Mouse (Mus musculus) urinary bladder, postnatal 0 days (tissue): Measurements from ENCODE around the gene Zfp759. TPM values are rescaled to one million over a fixed set of nuclear protein-coding genes. Genes with fewer than 3 reads are reported as not detected.

Experiments
- polyA plus RNA-seq: library from polyadenylated mRNA; unstranded; fragments of >200 nt; fragmentation: Nextera tagmentation; extraction: Ambion mirVana; gene quantifications from 2 replicates; pipeline ENCODE4 v1.2.1, GENCODE M21; 2015

Gene Zfp759
- 0.50 and 0.55 TPM in 2 replicates for polyA plus RNA-seq

DNA sequence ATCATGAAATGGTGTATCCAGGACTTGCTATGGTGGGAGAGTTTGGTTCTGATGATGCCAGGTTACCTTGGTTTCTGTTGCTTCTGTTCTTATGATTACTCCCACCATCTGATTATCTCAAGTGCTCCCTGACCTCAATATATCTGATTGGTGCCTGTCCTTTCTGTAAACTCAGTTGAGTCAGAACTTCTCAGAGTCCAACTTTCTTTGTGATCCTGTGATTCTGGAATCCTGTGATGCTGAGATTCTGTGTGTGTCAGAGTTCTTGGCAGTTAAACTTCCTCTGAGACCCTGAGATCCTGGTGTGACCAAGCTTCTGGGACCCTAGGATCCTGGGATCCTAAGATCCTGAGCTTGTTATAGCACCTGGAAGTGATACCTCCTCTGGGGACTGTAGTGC lies at the start of gene Zfp759:
Zfp759 (plus strand) TSS at position 301 of the 400 bp plus-strand sequence.

DNA sequence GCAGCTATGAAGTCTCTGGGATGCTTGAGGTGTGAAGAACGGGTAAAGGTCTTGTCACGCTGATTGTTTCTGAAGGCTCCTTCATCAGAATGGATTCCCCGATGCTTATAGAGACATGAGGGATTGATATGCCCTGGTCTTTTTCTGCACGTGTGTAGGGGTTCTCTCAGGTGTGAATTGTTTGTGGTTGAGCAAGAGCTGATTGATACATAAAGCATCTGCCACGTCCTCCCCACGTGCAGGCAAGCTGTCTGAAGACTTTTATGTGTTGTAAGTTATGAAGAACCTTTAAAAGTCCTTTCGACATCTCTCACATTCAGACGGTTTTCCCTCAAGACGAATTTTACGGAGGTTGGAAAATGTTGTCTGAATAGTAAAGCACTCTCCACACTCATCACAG lies 23.6 kb upstream of the Zfp759 start, which contains the start of gene Zfp708:
Zfp708 (minus strand) TSS at position 101 of the 400 bp plus-strand sequence.

DNA sequence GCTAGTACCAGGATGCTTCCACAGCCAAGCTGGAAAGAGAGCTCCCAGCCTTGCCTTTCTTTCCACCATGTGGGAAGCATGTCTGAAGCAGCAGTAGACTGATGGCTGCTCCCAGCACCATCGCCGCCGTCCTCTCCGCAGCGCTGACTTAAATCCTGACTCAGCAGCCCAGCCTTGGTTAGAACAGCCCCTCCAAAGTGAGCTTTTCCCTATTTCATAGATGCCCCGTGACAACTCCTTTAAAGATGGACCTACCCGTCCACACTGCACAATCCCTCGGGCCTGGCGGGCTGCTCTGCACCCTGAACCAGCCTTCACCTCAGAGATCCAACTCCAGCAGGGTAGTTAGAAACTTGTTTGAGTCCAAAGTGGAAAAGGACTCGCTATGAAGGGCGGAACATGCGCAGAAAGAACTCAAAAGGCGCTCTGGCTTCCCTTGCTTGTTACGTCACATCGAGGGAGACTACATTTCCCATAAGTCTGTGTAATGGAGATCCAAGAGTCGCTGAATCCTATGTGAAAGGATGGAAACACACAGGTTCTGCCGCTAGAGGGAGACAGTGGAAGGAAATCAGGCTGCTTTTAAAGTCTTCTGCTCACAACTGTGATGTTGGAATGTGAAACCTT lies 13.2 kb upstream of the Zfp759 start, which contains the start of gene Gm28557:
Gm28557 (minus strand) TSS at position 411 of the 627 bp plus-strand sequence.

DNA sequence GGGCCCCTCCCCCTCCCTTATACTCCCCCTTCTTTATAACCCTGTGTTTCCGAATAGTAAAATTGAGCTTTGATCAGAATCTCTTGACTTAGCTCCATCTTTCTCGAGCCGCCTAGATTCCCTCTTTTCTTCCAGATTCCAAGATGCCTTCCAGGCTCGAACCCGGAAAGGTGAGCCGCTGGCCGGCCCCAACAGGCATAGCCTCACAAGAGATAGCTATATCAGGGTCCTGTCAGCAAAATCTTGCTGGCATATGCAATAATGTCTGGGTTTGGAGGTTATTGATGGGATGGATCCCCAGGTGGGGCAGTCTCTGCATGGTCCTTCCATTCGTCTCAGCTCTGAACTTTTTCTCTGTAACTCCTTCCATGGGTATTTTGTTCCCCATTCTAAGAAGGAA lies 5.3 kb upstream of the Zfp759 start, which contains the start of gene Rslcan18:
Rslcan18 (minus strand) TSS at position 101 of the 400 bp plus-strand sequence.

DNA sequence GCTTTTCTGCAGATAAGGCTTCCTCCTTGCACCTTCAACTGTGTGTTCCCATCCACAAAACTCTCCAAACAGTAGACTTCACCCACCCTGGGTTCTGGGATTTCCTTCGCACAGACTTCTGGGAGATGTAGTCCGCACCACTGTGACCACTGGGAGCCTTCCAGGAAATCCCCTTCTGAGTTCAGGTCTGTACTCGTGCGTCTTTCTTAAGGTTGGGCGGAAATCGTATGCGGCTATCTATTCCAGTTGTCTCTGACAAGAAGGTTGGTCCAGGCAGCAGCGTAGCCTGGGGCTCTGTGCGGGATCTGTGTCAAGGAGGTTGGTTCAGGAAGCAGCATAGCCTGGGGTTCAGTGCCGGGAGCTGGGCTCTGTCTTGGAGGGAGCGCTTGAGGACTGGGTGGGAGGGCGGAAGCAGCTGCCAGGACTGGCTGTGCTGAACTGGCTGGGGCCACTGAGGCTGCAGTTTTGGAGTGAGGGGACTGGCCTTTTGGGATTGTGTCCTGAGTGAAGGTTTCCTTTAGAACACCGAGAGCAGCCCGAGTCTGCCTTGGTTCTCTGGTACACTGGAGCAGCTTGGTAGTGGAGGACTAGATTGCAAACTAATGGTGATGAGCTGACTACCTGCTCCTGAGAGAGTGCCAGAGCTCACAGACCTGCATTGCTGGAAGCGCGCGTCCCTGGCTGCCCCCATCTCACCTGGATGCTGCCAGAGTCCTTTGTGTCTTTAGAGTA lies 51.7 kb downstream of the Zfp759 start, which contains the start of gene Rsl1:
Rsl1 (plus strand) TSS at position 192 of the 732 bp plus-strand sequence.

Other genes with a start within 250 kb of the Zfp759 start
- 0.80 and 1.2 TPM in 2 replicates for gene Gm10767, start 216.7 kb upstream of the Zfp759 start, polyA plus RNA-seq
- 1.1 and 1.2 TPM in 2 replicates for gene Zfp712, start 60.5 kb upstream of the Zfp759 start, polyA plus RNA-seq
- gene Zfp708, start 23.7 kb upstream of the Zfp759 start, polyA plus RNA-seq = 1.7 and 1.8 TPM in 2 replicates
- gene Gm28557, start 13.1 kb upstream of the Zfp759 start, polyA plus RNA-seq = 1.4 and 2.0 TPM in 2 replicates
- gene Rslcan18, start 5.4 kb upstream of the Zfp759 start, polyA plus RNA-seq = 0.08 and 0.14 TPM in 2 replicates
- 3.3 and 3.8 TPM in 2 replicates for gene Rsl1, start 51.5 kb downstream of the Zfp759 start, polyA plus RNA-seq
- gene Zfp455, start 72.8 kb downstream of the Zfp759 start, polyA plus RNA-seq = 0.47 and 0.77 TPM in 2 replicates
- 0.46 and 1.0 TPM in 2 replicates for gene Zfp458, start 156.8 kb downstream of the Zfp759 start, polyA plus RNA-seq
- gene Zfp457, start 184.8 kb downstream of the Zfp759 start, polyA plus RNA-seq = 0.30 TPM in 1 of 2 replicates, not detected in the other
- gene Zfp595, start 210.9 kb downstream of the Zfp759 start, polyA plus RNA-seq = 1.1 TPM in 2 replicates
- 0.52 TPM in 1 of 2 replicates, not detected in the other for gene Gm28044, start 238.9 kb downstream of the Zfp759 start, polyA plus RNA-seq
- gene Zfp953, start 238.9 kb downstream of the Zfp759 start, polyA plus RNA-seq = 0.45 and 0.47 TPM in 2 replicates